Mouse (Mus musculus): ENCODE data around the gene Rbm47. TPM values are rescaled to one million over a fixed set of nuclear protein-coding genes. Genes with fewer than 3 reads are reported as not detected.

Rbm47 gene
- total RNA-seq, 2 experiments from 2014 or later: 1.8 to 2.9 TPM

Small RNAs within 50 kb of the gene (microRNA-seq; reads per million reads assigned to microRNA genes)
- gene Gm25952: 0 reads per million in 2 experiments

Other genes starting within 250 kb of the Rbm47 start
- under 1 TPM in 1 of 2 experiments, not detected in 1; 0.54 TPM for gene Chrna9, start 238.2 kb downstream of the Rbm47 start, total RNA-seq (2021)
- not detected for gene 9130230L23Rik, start 168.8 kb downstream of the Rbm47 start, total RNA-seq (2021)
- under 1 TPM; 0.19 to 0.25 TPM for gene Nsun7, start 86.8 kb upstream of the Rbm47 start, total RNA-seq (2021)

Data from heart, postnatal 4 days (tissue).